Mouse (Mus musculus) thymus, adult 2 months (tissue): ENCODE measurements at regions not wholly inside any gene's neighbourhood (a gene's known extent, or its start where the extent isn't known, plus 50 kb on each side); places are given as distances from the start of the nearest gene placed in this dataset.

Experiments used
- DNase-seq: peaks from one replicate; pipeline ENCODE4 v3.0.0; 2021
- H3K27ac ChIP-seq: fragments of 200-500 bp; 2 replicates; pipeline ENCODE4 v1.5.1; 2012; ENCODE audit warnings: low read length, control low read depth; ENCODE audit not compliant: control insufficient read depth, insufficient read depth
- H3K27me3 ChIP-seq: fragments of 200-500 bp; 2 replicates; pipeline ENCODE4 v1.6.1; 2012; ENCODE audit warnings: mild to moderate bottlenecking, low read length, moderate library complexity, mixed read lengths; ENCODE audit not compliant: control insufficient read depth, insufficient read depth
- H3K36me3 ChIP-seq: fragments of 200-500 bp; 2 replicates; pipeline ENCODE4 v1.6.1; 2012; ENCODE audit warnings: mild to moderate bottlenecking, low read length, moderate library complexity; ENCODE audit not compliant: control insufficient read depth, insufficient read depth
- H3K4me1 ChIP-seq: fragments of 200-500 bp; replicated peaks from 2 replicates; pipeline ENCODE4 v1.6.1; 2012; ENCODE audit warnings: low read length; ENCODE audit not compliant: control insufficient read depth, insufficient read depth
- H3K4me3 ChIP-seq: fragments of 200-500 bp; 2 replicates; pipeline ENCODE4 v1.5.1; 2012; ENCODE audit warnings: mild to moderate bottlenecking, low read length, control low read depth, moderate library complexity; ENCODE audit not compliant: control insufficient read depth, insufficient read depth
- CTCF ChIP-seq: fragments of 200-500 bp; IDR thresholded peaks from 2 replicates; pipeline ENCODE4 v1.5.1; 2012; ENCODE audit warnings: mild to moderate bottlenecking, control low read depth, low read length, moderate library complexity, borderline replicate concordance; ENCODE audit not compliant: control insufficient read depth, poor library complexity, insufficient read depth; ENCODE audit errors: extremely low read depth
- POLR2A ChIP-seq: fragments of 200-500 bp; IDR thresholded peaks from 2 replicates; pipeline ENCODE4 v1.6.1; 2012; ENCODE audit warnings: mild to moderate bottlenecking, low read length, control low read depth, moderate library complexity; ENCODE audit not compliant: control insufficient read depth, poor library complexity, insufficient read depth; ENCODE audit errors: extremely low read depth
- WGBS: fragments of 180-500 bp; shearing (Covaris S2); methylation state at CpG from one replicate; pipeline ENCODE4 v1.1.7; 2018; 5-methylcytosine and 5-hydroxymethylcytosine counted together

GRCm38 (mm10) chr8:127995490-127995889, 362.9 kb upstream of the Nrp1 start:
- TF ChIP-seq POLR2A: no peak
- no peak for TF ChIP-seq CTCF
- Histone ChIP-seq H3K27me3 (no peaks in the 10 kb centered on the region), H3K4me3 (no peak overlapping the region), H3K36me3 (no peaks in the 10 kb centered on the region), H3K4me1 (no peaks in the 10 kb centered on the region), H3K27ac (no peak overlapping the region)
- 84% methylated on average over 1 of the region's 1 CpGs for WGBS
- no peak for DNase-seq

- Histone ChIP-seq H3K4me1 (no peaks in the 10 kb centered on the region), H3K27ac (no peak overlapping the region), H3K27me3 (no peaks in the 10 kb centered on the region), H3K36me3 (no peaks in the 10 kb centered on the region), H3K4me3 (no peak overlapping the region)
- DNase-seq: no peak
- 93% methylated on average over 2 of the region's 2 CpGs for WGBS
- TF ChIP-seq CTCF (no peak), POLR2A (no peak)
Observed at GRCm38 (mm10) chr8:128002386-128002785, 356.0 kb upstream of the Nrp1 start.

- no peak for DNase-seq
- Histone ChIP-seq H3K27me3 (no peaks in the 10 kb centered on the region), H3K4me3 (no peak overlapping the region), H3K4me1 (no peaks in the 10 kb centered on the region), H3K27ac (no peak overlapping the region), H3K36me3 (no peaks in the 10 kb centered on the region)
- 100% methylated on average over 1 of the region's 1 CpGs for WGBS
- TF ChIP-seq CTCF: no peak
- no peak for TF ChIP-seq POLR2A
Observed at GRCm38 (mm10) chr8:128002806-128003205, 355.6 kb upstream of the Nrp1 start.

- Histone ChIP-seq H3K36me3 (no peaks in the 10 kb centered on the region), H3K27me3 (no peaks in the 10 kb centered on the region), H3K4me1 (no peaks in the 10 kb centered on the region), H3K4me3 (no peak overlapping the region), H3K27ac (no peak overlapping the region)
- WGBS: 89% methylated on average over 1 of the region's 1 CpGs
- TF ChIP-seq POLR2A (no peak), CTCF (no peak)
- DNase-seq: no peak
Observed at GRCm38 (mm10) chr8:128003385-128003784, 355.0 kb upstream of the Nrp1 start.

GRCm38 (mm10) chr8:128003881-128004286, 354.5 kb upstream of the Nrp1 start:
- H3K4me1 ChIP-seq: no peaks in the 10 kb centered on the region
- 98% methylated on average over 3 of the region's 3 CpGs for WGBS
- TF ChIP-seq CTCF (no peak), POLR2A (no peak)

GRCm38 (mm10) chr8:128009393-128010010, 348.9 kb upstream of the Nrp1 start:
- Histone ChIP-seq H3K27ac (no peak overlapping the region), H3K27me3 (no peaks in the 10 kb centered on the region), H3K36me3 (no peaks in the 10 kb centered on the region)

More at GRCm38 (mm10) chr8:128003881-128004286, 354.5 kb upstream of the Nrp1 start:
- no peak overlapping the region for H3K4me3 ChIP-seq
- no peak for DNase-seq
- no peaks in the 10 kb centered on the region for H3K27me3 ChIP-seq
- no peaks in the 10 kb centered on the region for H3K36me3 ChIP-seq
- H3K27ac ChIP-seq: no peak overlapping the region

GRCm38 (mm10) chr8:128017171-128017570, 341.2 kb upstream of the Nrp1 start:
- 91% methylated on average over 8 of the region's 8 CpGs for WGBS
- no peak for DNase-seq
- H3K27me3 ChIP-seq: no peaks in the 10 kb centered on the region
- H3K4me3 ChIP-seq: no peak overlapping the region
- no peak for TF ChIP-seq CTCF
- TF ChIP-seq POLR2A: no peak
- no peaks in the 10 kb centered on the region for H3K36me3 ChIP-seq
- no peaks in the 10 kb centered on the region for H3K4me1 ChIP-seq
- H3K27ac ChIP-seq: no peak overlapping the region

More at GRCm38 (mm10) chr8:128009393-128010010, 348.9 kb upstream of the Nrp1 start:
- 95% methylated on average over 6 of the region's 6 CpGs for WGBS
- no peak for TF ChIP-seq POLR2A
- no peak for TF ChIP-seq CTCF
- no peak for DNase-seq
- H3K4me3 ChIP-seq: no peak overlapping the region
- H3K4me1 ChIP-seq: no peaks in the 10 kb centered on the region
